Mouse (Mus musculus) Patski (cell line): ENCODE data around the gene Olfr1417. TPM values are rescaled to one million over a fixed set of nuclear protein-coding genes. Genes with fewer than 3 reads are reported as not detected.

ENCODE experiments used
- ATAC-seq: fragments of 100-300 bp; one replicate; pipeline ENCODE4 v1.8.0; 2021
- CTCF ChIA-PET: fragments of 350-600 bp; sonication (Branson Sonifier 250); formaldehyde crosslinking; loops from one replicate; lab custom pipeline; 2022; ENCODE audit warnings: inconsistent platforms; lab: Charles Lee
- POLR2A ChIA-PET: fragments of 350-600 bp; sonication (Branson Sonifier 250); formaldehyde crosslinking; loops from one replicate; lab custom pipeline; 2022; ENCODE audit warnings: antibody characterized with exemption, inconsistent platforms; lab: Charles Lee
- DNase-seq: peaks from one replicate; pipeline ENCODE4 v3.0.0-alpha.2; 2011; ENCODE audit warnings: low read depth, low spot score
- H3K27me3 ChIP-seq: fragments of 371-371 bp; one replicate; pipeline ENCODE4 v1.5.1; 2021
- CTCF ChIP-seq: fragments of 100-300 bp; IDR thresholded peaks from one replicate; pipeline ENCODE4 v1.5.1; 2021
- in situ Hi-C: fragments of 300-500 bp; cut with MboI; formaldehyde crosslinking; loops from 3 replicates; pipeline ENCODE4 v1.11.1; 2018; ENCODE audit warnings: low pct_unique_long_range_greater_than_20kb, mixed read lengths
- polyA plus RNA-seq: library from polyadenylated mRNA; unstranded; gene quantifications from one replicate; pipeline ENCODE4 v1.2.3, GENCODE M21; 2021

Gene Olfr1417
- polyA plus RNA-seq, 1 experiment from 2014 or later, result 1.1 TPM

- in situ Hi-C loops, result no loop called here
Measured at GRCm38 (mm10) chr19:11820211-11820610, 18.8 kb downstream of the Olfr1417 start.

DNA sequence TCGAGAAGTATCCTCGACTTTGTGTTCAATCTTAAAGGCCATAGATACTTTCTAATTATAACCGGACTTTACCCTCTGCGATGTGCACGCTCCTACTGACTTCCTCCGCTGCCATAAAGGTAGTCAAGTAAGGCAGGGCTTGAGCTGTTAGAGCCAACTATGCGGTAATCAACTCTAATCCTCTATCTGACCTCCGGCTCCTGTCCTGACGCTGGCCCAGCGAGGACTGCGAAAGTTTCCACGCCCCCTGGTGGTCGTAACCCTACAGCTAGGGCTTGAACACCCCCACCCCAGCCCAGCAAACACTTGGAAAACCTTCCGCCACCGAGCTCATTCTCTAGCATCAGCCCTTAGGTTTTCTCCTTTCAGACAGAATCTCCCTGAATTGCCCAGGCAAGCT lies 19.2 kb downstream of the Olfr1417 start:
- DNase-seq (no peak), ATAC-seq (no peak)
- no peaks in the 10 kb centered on the region for H3K27me3 ChIP-seq
- POLR2A ChIA-PET, result interaction anchor here (0.8 kb wide), 1 partner anchor 94 kb away, joined by 3 read pairs; no protein-coding TSS in a partner anchor
- peak; percentile 75 for TF ChIP-seq CTCF
- CTCF ChIA-PET, result interaction anchor here (0.9 to 4.7 kb wide), 13 partner anchors 10 to 218 kb away, joined by 3 to 24 read pairs (median 4); partner anchors contain the start of gene Mrpl16
- in situ Hi-C loops, result loop anchor here (5.0 kb wide), 1 partner anchor 193 kb away; no protein-coding TSS in a partner anchor

More at GRCm38 (mm10) chr19:11820211-11820610, 18.8 kb downstream of the Olfr1417 start:
- CTCF ChIA-PET, result interaction anchor here (0.9 to 4.7 kb wide), 15 partner anchors 10 to 218 kb away, joined by 3 to 24 read pairs (median 4); partner anchors contain the start of gene Mrpl16
- H3K27me3 ChIP-seq, result no peaks in the 10 kb centered on the region
- no peak for ATAC-seq
- POLR2A ChIA-PET, result interaction anchor here (0.8 kb wide), 2 partner anchors 17 to 93 kb away, joined by 3 read pairs; no protein-coding TSS in a partner anchor
- peak; percentile 37 for TF ChIP-seq CTCF
- no peak for DNase-seq

GRCm38 (mm10) chr19:11819143-11819700 lies 19.8 kb downstream of the Olfr1417 start, which contains the start of gene Stx3:
TSS of gene Stx3 (minus strand) at chr19:11819403.
- ChIA-PET POLR2A (interaction anchor here (0.7 to 1.4 kb wide), 3 partner anchors 20 to 153 kb away, joined by 3 to 4 read pairs (median 3); no protein-coding TSS in a partner anchor), CTCF (interaction anchor here (0.7 to 4.7 kb wide), 11 partner anchors 9 to 217 kb away, joined by 3 to 24 read pairs (median 5); partner anchors contain the start of gene Mrpl16)
- in situ Hi-C loops, result loop anchor here (5.0 kb wide), 1 partner anchor 193 kb away; no protein-coding TSS in a partner anchor
- TF ChIP-seq CTCF, result no peak
- H3K27me3 ChIP-seq, result no peaks in the 10 kb centered on the region
- ATAC-seq (peak; percentile 9), DNase-seq (no peak)

DNA sequence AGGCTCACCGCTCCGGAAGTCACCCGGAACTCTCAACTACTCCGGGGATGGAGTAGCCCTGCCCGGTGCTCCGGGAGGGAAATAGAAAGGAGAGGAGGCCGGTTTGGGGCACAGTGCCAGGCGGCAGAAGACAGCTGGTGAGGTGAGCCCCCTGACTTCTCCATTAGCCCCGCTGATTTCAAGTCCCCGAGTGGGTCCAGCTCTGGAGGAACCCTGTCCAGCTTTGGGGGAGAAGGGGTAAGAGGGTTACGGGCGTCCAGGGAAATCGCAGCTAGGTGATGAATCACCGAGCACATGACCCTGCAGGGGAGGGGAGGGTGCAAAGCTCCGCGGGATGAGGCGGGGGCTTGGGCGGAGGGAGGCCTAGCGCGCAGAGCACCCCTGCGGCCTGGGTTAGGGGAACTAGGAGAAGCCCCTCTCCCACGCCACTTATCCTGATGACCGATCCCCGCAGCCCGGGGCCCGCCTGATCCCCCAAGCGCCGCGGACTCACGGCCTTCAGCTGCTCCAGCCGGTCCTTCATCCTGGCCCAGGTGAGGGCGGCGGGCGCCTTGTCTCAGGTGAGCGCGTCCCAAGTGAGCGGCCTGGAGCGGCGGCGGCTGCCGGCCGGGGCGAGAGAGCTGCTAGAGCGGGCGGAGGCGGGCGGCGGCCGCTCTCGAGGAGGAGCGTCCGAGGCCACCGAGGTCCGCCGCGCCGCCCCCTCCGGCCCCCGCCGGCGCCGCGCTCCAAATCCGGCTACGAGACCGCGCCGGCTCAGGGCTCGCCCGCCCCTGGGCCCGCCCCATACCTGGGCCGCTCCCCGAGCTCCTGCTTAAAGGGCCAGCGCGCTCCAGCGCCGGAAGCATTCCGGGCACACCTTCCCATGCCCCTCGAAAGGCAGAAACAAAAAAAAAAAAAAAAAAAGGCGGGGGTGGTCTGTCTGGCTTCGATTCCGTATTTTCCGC lies 20.5 kb downstream of the Olfr1417 start:
- ChIA-PET POLR2A (interaction anchor here (0.7 to 1.4 kb wide), 5 partner anchors 10 to 154 kb away, joined by 3 to 4 read pairs (median 3); no protein-coding TSS in a partner anchor), CTCF (interaction anchor here (0.7 to 4.7 kb wide), 6 partner anchors 9 to 205 kb away, joined by 3 to 24 read pairs (median 10); partner anchors contain the start of gene Mrpl16)
- no peaks in the 10 kb centered on the region for H3K27me3 ChIP-seq
- peak; percentile 87 for ATAC-seq
- no peak for TF ChIP-seq CTCF
- in situ Hi-C loops, result loop anchor here (5.0 kb wide), 1 partner anchor 194 kb away; no protein-coding TSS in a partner anchor
- DNase-seq, result no peak

DNA sequence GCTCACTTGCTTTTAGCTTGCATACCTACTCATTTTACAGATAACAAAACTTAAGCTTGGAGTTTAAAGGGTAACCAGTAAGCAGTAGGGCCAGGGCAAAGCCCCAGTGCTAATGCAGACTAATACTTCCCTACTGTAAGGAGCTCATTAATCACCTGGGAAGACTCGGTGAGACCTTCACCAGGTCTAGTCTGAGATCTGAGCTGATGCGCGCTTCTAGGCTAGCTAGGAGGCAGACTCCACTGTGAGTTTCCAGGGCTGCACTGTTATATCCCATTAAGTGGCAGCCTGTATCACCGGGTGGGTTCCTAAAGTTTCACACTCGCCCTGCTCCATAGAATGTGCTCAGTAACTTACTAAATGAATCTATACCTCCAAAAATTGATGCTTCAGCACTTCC lies 21.4 kb downstream of the Olfr1417 start:
- POLR2A ChIA-PET, result interaction anchor here (1.1 to 1.4 kb wide), 2 partner anchors 9 to 39 kb away, joined by 3 to 4 read pairs; no protein-coding TSS in a partner anchor
- ATAC-seq, result no peak
- in situ Hi-C loops, result loop anchor here (5.0 kb wide), 1 partner anchor 195 kb away; no protein-coding TSS in a partner anchor
- no peak for TF ChIP-seq CTCF
- no peaks in the 10 kb centered on the region for H3K27me3 ChIP-seq
- no peak for DNase-seq
- CTCF ChIA-PET, result interaction anchor here (1.2 to 4.7 kb wide), 5 partner anchors 10 to 49 kb away, joined by 3 to 24 read pairs (median 16); partner anchors contain the start of gene Mrpl16

DNA sequence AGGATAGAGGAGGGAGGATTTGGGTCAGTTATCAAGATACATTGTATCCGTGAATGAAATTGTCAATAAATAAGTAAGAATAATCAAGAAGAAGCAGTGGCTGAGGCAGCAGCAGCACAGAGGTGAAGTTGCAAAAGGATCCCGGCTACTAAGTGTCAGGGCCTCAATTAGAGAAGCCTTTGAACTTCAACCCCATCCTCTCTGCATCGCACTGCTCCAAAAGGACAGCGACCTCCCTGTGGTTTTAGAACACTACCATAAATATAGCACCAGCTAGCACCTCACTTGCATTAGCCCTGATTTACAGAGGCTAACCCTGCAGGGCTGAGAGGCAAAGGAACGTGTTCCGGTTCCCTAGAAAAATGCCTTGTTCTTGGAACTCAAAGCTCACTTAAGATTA lies 22.3 kb downstream of the Olfr1417 start:
- no peak for ATAC-seq
- ChIA-PET CTCF (interaction anchor here (0.8 to 4.7 kb wide), 4 partner anchors 9 to 158 kb away, joined by 3 to 24 read pairs (median 10); no protein-coding TSS in a partner anchor), POLR2A (interaction anchor here (0.7 kb wide), 1 partner anchor 997 kb away, joined by 3 read pairs; no protein-coding TSS in a partner anchor)
- H3K27me3 ChIP-seq, result no peaks in the 10 kb centered on the region
- in situ Hi-C loops, result loop anchor here (5.0 kb wide), 1 partner anchor 196 kb away; no protein-coding TSS in a partner anchor
- DNase-seq, result no peak
- no peak for TF ChIP-seq CTCF

GRCm38 (mm10) chr19:11814742-11815333 lies 24.2 kb downstream of the Olfr1417 start:
- H3K27me3 ChIP-seq, result no peaks in the 10 kb centered on the region
- in situ Hi-C loops, result loop anchor here (5.0 kb wide), 1 partner anchor 197 kb away; no protein-coding TSS in a partner anchor
- ChIA-PET POLR2A (interaction anchor here (1.2 kb wide), 1 partner anchor 197 kb away, joined by 3 read pairs; no protein-coding TSS in a partner anchor), CTCF (interaction anchor here (1.5 kb wide), 1 partner anchor 8 kb away, joined by 3 read pairs; no protein-coding TSS in a partner anchor)
- ATAC-seq (no peak), DNase-seq (no peak)
- TF ChIP-seq CTCF, result no peak

- no peak for DNase-seq
- no peaks in the 10 kb centered on the region for H3K27me3 ChIP-seq
- in situ Hi-C loops, result no loop called here
Measured at GRCm38 (mm10) chr19:11813649-11814048, 25.4 kb downstream of the Olfr1417 start.

DNA sequence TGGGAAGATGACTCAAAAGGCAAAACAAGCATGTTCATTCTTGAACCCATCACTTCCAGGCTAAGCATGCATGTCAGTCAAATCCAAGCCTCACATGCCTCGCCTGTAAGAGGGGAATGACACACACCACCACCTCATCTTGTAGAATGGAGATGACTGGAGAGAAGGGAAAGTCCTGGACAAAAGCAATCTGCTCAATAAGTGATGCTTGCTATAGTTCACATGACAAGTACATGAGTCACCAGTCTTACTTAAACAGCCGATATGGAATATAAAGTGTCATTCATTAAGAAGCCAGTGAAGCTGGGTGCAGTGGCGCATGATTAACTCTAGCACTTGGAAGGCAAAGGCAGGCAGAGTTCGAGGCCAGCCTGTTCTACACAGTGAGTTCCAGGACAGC lies 25.9 kb downstream of the Olfr1417 start:
- no peak for DNase-seq
- no peak for TF ChIP-seq CTCF
- in situ Hi-C loops, result no loop called here
- POLR2A ChIA-PET, result no interaction called here
- H3K27me3 ChIP-seq, result no peaks in the 10 kb centered on the region
- ATAC-seq, result peak; percentile 31
- CTCF ChIA-PET, result no interaction called here

More at GRCm38 (mm10) chr19:11813649-11814048, 25.4 kb downstream of the Olfr1417 start:
- ChIA-PET CTCF (no interaction called here), POLR2A (interaction anchor here (0.7 to 1.2 kb wide), 2 partner anchors 195 to 198 kb away, joined by 3 read pairs; no protein-coding TSS in a partner anchor)
- no peak for TF ChIP-seq CTCF
- no peak for ATAC-seq
